Mouse (Mus musculus) kidney, adult 9 months (tissue): ENCODE measurements at regions not wholly inside any gene's neighbourhood (a gene's known extent, or its start where the extent isn't known, plus 50 kb on each side); places are given as distances from the start of the nearest gene placed in this dataset.

Experiments used
- DNase-seq: peaks from one replicate; pipeline ENCODE4 v3.0.0; 2022

DNA sequence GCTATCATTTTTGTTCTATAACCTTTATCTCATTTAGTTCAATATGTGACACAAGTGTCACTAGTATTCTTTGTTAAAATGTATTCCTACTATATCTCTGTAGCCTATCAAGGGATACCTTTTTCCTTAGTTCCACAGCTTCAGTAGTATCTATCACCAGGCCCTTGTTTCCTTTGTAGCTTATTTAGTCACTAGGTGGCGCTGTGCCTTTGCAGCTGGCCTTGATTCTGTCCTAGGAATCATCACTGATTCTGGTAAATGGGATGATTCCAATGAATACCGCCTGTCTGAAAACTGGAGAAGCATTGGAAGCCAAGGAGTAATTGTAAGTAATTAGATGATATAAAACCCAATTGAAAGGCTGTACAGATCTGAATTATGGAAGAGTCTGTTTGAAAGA is 139.3 kb downstream of the Dcaf12l2 start:
- DNase-seq: peak; percentile 9
